Mouse (Mus musculus): ENCODE measurements around the gene Vmn1r14. TPM values are rescaled to one million over a fixed set of nuclear protein-coding genes. Genes with fewer than 3 reads are reported as not detected.
"Not testable (repeated sequence)": the region's sequence is repeated elsewhere in the genome, so short reads cannot be mapped to it uniquely, and the experiment has no call there.

The Vmn1r14 gene
- not detected in 2 replicates for polyA plus RNA-seq (2014; fragmentation: Nextera tagmentation; extraction: Ambion mirVana)

- Histone ChIP-seq H3K27me3 (ENCODE audit: control insufficient read depth, insufficient read depth, low read length) (no peaks in the 10 kb centered on the region), H3K9me3 (replicated peaks; ENCODE audit: control insufficient read depth, low read length) (no peaks in the 10 kb centered on the region), H3K4me2 (no peak within 1 kb of the TSS), H3K36me3 (ENCODE audit: control insufficient read depth, insufficient read depth, low read length) (no peaks in the 10 kb centered on the region), H3K4me1 (ENCODE audit: control insufficient read depth, insufficient read depth, low read length) (no peaks in the 10 kb centered on the region), H3K27ac (ENCODE audit: low read depth, low read length) (no peak within 1 kb of the TSS), H3K9ac (ENCODE audit: low read depth, low read length) (no peak within 1 kb of the TSS), H3K4me3 (ENCODE audit: low read depth, low read length) (no peak within 1 kb of the TSS)
- ATAC-seq (replicated peaks; ENCODE audit: insufficient number of reproducible peaks, low FRiP score, low TSS enrichment) = no peak
- WGBS (ENCODE audit: insufficient replicate concordance) = 82% methylated on average over 3 of the region's 3 CpGs
These were observed at the start of gene Vmn1r14 for GRCm38 (mm10) chr6:57231386-57231785. Gene Vmn1r14 (plus strand): TSS chr6:57231686.

DNA sequence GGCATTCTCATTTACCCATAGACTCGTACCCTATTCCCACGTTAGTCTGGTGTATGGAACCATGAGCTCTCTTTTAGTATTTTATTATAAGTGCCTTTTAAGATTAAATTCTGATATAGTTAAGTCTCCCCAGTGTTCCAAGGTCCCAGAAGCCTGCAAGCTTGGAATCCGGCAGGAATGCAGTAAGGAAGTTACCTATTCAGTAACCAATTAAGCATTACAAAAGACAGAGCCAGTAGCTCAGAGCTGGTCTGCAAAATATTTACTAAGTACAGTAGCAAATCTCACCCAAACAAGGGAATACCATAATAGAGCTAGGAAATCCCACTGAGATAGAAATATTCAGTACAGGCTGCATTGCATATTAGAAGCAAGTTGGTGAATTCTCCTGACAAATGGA lies 41.5 kb upstream of the Vmn1r14 start:
- ATAC-seq (replicated peaks; ENCODE audit: insufficient number of reproducible peaks, low FRiP score, low TSS enrichment); H3K4me3 ChIP-seq (ENCODE audit: low read depth, low read length); H3K4me2 ChIP-seq; H3K36me3 ChIP-seq (ENCODE audit: control insufficient read depth, insufficient read depth, low read length); H3K9ac ChIP-seq (ENCODE audit: low read depth, low read length); H3K9me3 ChIP-seq (replicated peaks; ENCODE audit: control insufficient read depth, low read length); H3K27me3 ChIP-seq (ENCODE audit: control insufficient read depth, insufficient read depth, low read length); H3K27ac ChIP-seq (ENCODE audit: low read depth, low read length); H3K4me1 ChIP-seq (ENCODE audit: control insufficient read depth, insufficient read depth, low read length): not testable (repeated sequence)
- 69% methylated on average over 3 of the region's 3 CpGs for WGBS (ENCODE audit: insufficient replicate concordance)

DNA sequence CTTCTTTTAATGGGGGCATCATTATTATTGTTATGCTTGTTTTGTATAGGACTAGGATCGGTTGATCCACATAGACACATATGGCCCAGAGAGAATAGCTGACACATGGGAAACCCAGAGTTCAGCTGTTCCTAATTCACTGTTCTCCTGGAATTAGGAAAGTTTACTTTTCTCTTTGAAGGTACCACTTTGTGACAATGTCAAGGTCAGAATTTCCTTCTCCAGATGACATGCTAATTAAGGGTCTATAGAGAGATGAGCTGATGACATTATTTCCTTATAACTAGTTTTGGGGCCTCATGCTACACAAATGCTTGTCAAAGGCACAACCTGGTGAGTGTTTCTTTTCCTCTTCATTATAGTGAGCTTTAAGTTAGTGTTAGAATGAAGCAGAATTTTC lies 28.5 kb upstream of the Vmn1r14 start, which contains the start of gene Vmn1r13:
TSS of gene Vmn1r13 (plus strand) at position 301 of the 400 bp plus-strand sequence.
- not testable (repeated sequence) for H3K9ac ChIP-seq (ENCODE audit: low read depth, low read length); H3K9me3 ChIP-seq (replicated peaks; ENCODE audit: control insufficient read depth, low read length); H3K27ac ChIP-seq (ENCODE audit: low read depth, low read length); H3K27me3 ChIP-seq (ENCODE audit: control insufficient read depth, insufficient read depth, low read length); ATAC-seq (replicated peaks; ENCODE audit: insufficient number of reproducible peaks, low FRiP score, low TSS enrichment); H3K4me1 ChIP-seq (ENCODE audit: control insufficient read depth, insufficient read depth, low read length); H3K4me3 ChIP-seq (ENCODE audit: low read depth, low read length); H3K36me3 ChIP-seq (ENCODE audit: control insufficient read depth, insufficient read depth, low read length); H3K4me2 ChIP-seq
- WGBS (ENCODE audit: insufficient replicate concordance) = 78% methylated on average over 1 of the region's 1 CpGs

DNA sequence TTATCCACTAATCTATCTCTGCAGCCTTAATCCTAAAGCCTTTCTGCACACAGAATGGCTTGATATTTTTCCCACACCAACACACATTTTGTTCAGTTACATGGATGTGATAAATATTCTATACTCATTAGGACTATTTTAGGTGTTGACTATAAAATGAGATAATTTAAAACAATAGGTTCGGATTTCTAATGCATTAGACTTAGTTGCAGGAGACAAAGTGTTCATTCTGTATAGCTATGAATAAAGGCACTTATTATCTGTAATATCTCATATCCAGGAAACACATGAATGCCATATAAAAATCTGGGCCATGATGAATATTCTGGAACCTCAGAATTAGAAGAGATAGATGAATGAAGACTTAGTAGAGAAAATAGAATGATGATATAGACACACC lies 26.2 kb downstream of the Vmn1r14 start, which contains the start of gene Vmn1r15:
TSS of gene Vmn1r15 (plus strand) at position 301 of the 400 bp plus-strand sequence.
- H3K36me3 ChIP-seq (ENCODE audit: control insufficient read depth, insufficient read depth, low read length) = no peaks in the 10 kb centered on the region
- 63% methylated on average over 1 of the region's 1 CpGs for WGBS (ENCODE audit: insufficient replicate concordance)
- H3K4me1 ChIP-seq (ENCODE audit: control insufficient read depth, insufficient read depth, low read length) = no peaks in the 10 kb centered on the region
- H3K27ac ChIP-seq (ENCODE audit: low read depth, low read length) = no peak within 1 kb of the TSS
- H3K4me2 ChIP-seq = no peak within 1 kb of the TSS
- no peaks in the 10 kb centered on the region for H3K9me3 ChIP-seq (replicated peaks; ENCODE audit: control insufficient read depth, low read length)
- ATAC-seq (replicated peaks; ENCODE audit: insufficient number of reproducible peaks, low FRiP score, low TSS enrichment) = no peak
- H3K4me3 ChIP-seq (ENCODE audit: low read depth, low read length) = no peak within 1 kb of the TSS
- no peaks in the 10 kb centered on the region for H3K27me3 ChIP-seq (ENCODE audit: control insufficient read depth, insufficient read depth, low read length)
- H3K9ac ChIP-seq (ENCODE audit: low read depth, low read length) = no peak within 1 kb of the TSS

DNA sequence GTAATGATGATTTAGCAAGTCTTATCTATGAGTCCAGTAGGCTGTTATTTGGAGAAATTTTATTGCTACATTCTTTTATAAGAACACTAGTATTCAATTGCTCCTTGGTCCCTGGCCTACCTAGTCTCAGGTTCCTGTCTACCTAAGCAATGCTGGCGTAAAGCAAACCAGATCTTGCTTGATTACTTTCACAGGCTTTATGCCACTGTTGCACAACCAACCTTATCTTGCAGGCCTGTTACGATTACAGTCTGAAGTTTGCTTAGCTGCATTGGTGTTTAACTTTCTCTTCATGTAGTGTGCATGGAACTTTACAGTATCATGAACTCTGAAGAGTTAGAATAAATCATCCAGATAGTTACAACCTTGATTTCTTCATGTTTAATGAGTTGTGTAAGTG lies 29.5 kb downstream of the Vmn1r14 start:
- no peak overlapping the region for H3K4me2 ChIP-seq
- no peak for ATAC-seq (replicated peaks; ENCODE audit: insufficient number of reproducible peaks, low FRiP score, low TSS enrichment)
- H3K9me3 ChIP-seq (replicated peaks; ENCODE audit: control insufficient read depth, low read length) = no peaks in the 10 kb centered on the region
- H3K4me1 ChIP-seq (ENCODE audit: control insufficient read depth, insufficient read depth, low read length) = no peaks in the 10 kb centered on the region
- WGBS (ENCODE audit: insufficient replicate concordance) = 73% methylated on average over 2 of the region's 2 CpGs
- no peak overlapping the region for H3K4me3 ChIP-seq (ENCODE audit: low read depth, low read length)
- no peaks in the 10 kb centered on the region for H3K27me3 ChIP-seq (ENCODE audit: control insufficient read depth, insufficient read depth, low read length)
- H3K36me3 ChIP-seq (ENCODE audit: control insufficient read depth, insufficient read depth, low read length) = no peaks in the 10 kb centered on the region
- H3K27ac ChIP-seq (ENCODE audit: low read depth, low read length) = no peak overlapping the region
- H3K9ac ChIP-seq (ENCODE audit: low read depth, low read length) = no peak overlapping the region

DNA sequence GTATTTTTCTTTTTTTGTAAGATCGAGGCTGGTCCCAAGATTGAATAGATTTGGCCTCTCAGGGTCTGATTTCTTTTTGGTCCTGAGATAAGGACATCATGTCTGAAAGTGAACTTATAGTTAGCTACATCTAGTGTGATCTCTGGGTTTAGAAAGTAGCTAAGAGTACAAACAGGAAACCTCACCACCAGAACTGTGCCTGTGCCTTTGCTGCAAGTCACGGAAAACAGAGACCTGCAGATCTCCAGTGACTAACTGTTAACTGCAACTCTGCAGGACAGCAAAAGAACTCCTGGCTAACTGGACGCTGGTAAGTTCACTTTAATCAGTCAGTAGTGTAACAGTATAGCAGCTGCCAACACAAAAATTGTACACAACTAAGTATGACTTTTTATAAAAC lies 40.4 kb downstream of the Vmn1r14 start:
- H3K27me3 ChIP-seq (ENCODE audit: control insufficient read depth, insufficient read depth, low read length) = no peaks in the 10 kb centered on the region
- no peak overlapping the region for H3K4me2 ChIP-seq
- no peak for ATAC-seq (replicated peaks; ENCODE audit: insufficient number of reproducible peaks, low FRiP score, low TSS enrichment)
- no peak overlapping the region for H3K4me3 ChIP-seq (ENCODE audit: low read depth, low read length)
- H3K9ac ChIP-seq (ENCODE audit: low read depth, low read length) = no peak overlapping the region
- H3K9me3 ChIP-seq (replicated peaks; ENCODE audit: control insufficient read depth, low read length) = no peaks in the 10 kb centered on the region
- 62% methylated on average over 3 of the region's 3 CpGs for WGBS (ENCODE audit: insufficient replicate concordance)
- no peak overlapping the region for H3K27ac ChIP-seq (ENCODE audit: low read depth, low read length)
- H3K4me1 ChIP-seq (ENCODE audit: control insufficient read depth, insufficient read depth, low read length) = no peaks in the 10 kb centered on the region
- H3K36me3 ChIP-seq (ENCODE audit: control insufficient read depth, insufficient read depth, low read length) = no peaks in the 10 kb centered on the region

DNA sequence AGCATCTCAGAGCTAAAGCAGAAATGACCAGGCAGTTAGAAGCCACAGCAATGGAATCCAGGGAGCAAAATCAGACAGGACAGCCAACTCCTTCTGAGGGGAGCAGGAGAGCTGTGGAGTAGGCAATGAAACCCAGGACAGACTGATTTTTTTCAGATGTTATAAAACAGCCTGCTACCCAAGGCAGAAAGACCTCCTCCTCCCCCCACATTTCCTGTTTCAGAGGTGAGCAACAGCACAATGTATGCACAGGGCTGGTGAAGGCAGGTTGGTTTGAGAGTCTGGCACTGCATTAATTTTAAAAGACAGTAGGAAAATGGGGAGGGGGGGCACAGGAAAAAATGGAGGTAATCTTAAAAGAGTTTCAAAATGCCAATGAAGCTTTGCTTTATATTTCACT lies 41.0 kb downstream of the Vmn1r14 start:
- no peaks in the 10 kb centered on the region for H3K4me1 ChIP-seq (ENCODE audit: control insufficient read depth, insufficient read depth, low read length)

DNA sequence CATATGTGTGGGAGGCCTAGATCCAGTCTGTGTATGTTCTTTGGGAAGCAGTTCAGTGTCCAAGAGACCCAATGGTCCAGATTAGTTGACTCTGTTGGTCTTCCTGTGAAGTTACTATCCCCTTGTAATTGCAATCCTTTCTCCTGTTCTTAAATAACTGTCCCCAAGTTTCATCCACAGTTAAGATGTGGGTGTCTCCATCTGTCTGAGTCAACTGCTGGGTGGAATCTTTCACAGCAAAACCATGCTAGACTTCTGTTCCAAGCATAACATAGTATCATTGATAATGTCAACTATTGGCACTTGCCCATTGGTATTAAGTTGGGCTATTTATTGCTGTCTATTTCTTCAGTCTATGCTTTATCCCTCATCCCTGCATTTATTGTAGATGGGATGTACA lies 47.5 kb downstream of the Vmn1r14 start:
- no peaks in the 10 kb centered on the region for H3K9me3 ChIP-seq (replicated peaks; ENCODE audit: control insufficient read depth, low read length)
- no peak overlapping the region for H3K4me2 ChIP-seq
- H3K27ac ChIP-seq (ENCODE audit: low read depth, low read length) = no peak overlapping the region
- H3K9ac ChIP-seq (ENCODE audit: low read depth, low read length) = no peak overlapping the region
- no peaks in the 10 kb centered on the region for H3K4me1 ChIP-seq (ENCODE audit: control insufficient read depth, insufficient read depth, low read length)
- no peak overlapping the region for H3K4me3 ChIP-seq (ENCODE audit: low read depth, low read length)
- H3K36me3 ChIP-seq (ENCODE audit: control insufficient read depth, insufficient read depth, low read length) = no peaks in the 10 kb centered on the region
- H3K27me3 ChIP-seq (ENCODE audit: control insufficient read depth, insufficient read depth, low read length) = no peaks in the 10 kb centered on the region
- no peak for ATAC-seq (replicated peaks; ENCODE audit: insufficient number of reproducible peaks, low FRiP score, low TSS enrichment)

More for the DNA sequence above, 41.0 kb downstream of the Vmn1r14 start:
- H3K36me3 ChIP-seq (ENCODE audit: control insufficient read depth, insufficient read depth, low read length) = no peaks in the 10 kb centered on the region
- H3K4me3 ChIP-seq (ENCODE audit: low read depth, low read length) = no peak overlapping the region
- no peaks in the 10 kb centered on the region for H3K27me3 ChIP-seq (ENCODE audit: control insufficient read depth, insufficient read depth, low read length)
- H3K9ac ChIP-seq (ENCODE audit: low read depth, low read length) = no peak overlapping the region
- H3K9me3 ChIP-seq (replicated peaks; ENCODE audit: control insufficient read depth, low read length) = no peaks in the 10 kb centered on the region
- no peak overlapping the region for H3K27ac ChIP-seq (ENCODE audit: low read depth, low read length)
- H3K4me2 ChIP-seq = no peak overlapping the region
- no peak for ATAC-seq (replicated peaks; ENCODE audit: insufficient number of reproducible peaks, low FRiP score, low TSS enrichment)
